12 mouse cellular contexts compared by ENCODE assay signal in genomic region chr13:28544819-28545180, GRCm38 (mm10).
DNase-seq lines count a peak whose midpoint lies in the region; ATAC-seq lines count a peak whose summit lies in the region.
"Had no signal": no experiment of that assay in that cellular context is flagged by ENCODE, and none has a peak within 500 bp of the region (broad histone marks: within the 10 kb centered on the region; RNA-seq: fewer than 3 reads in every experiment).

No protein-coding gene starts in this region.

- no peak overlapping the region; the same call in 1 of the 2 replicates for H3K9ac ChIP-seq in embryonic facial prominence, embryonic 11.5 days (replicated peaks; ENCODE audit: low read length)
- 0 out of 2 replicates have a peak overlapping the region, but pooled peaks have one; percentile 27 for H3K9ac ChIP-seq in embryonic facial prominence, embryonic 13.5 days
- H3K9ac ChIP-seq in hindbrain, embryonic 12.5 days = no peak overlapping the region
- no peak overlapping the region for H3K9ac ChIP-seq in midbrain, embryonic 12.5 days (replicated peaks)
- no peak overlapping the region for H3K9ac ChIP-seq in liver, embryonic 12.5 days

- no peaks in the 10 kb centered on the region for H3K27me3 ChIP-seq in embryonic facial prominence, embryonic 11.5 days (ENCODE audit: control insufficient read depth, insufficient read depth, low read length)
- H3K27me3 ChIP-seq in embryonic facial prominence, embryonic 13.5 days = no peaks in the 10 kb centered on the region
- no peaks in the 10 kb centered on the region for H3K27me3 ChIP-seq in hindbrain, embryonic 12.5 days
- no peaks in the 10 kb centered on the region; the same call in 1 of the 2 replicates for H3K27me3 ChIP-seq in midbrain, embryonic 12.5 days
- no peaks in the 10 kb centered on the region for H3K27me3 ChIP-seq in heart, embryonic 10.5 days (ENCODE audit: insufficient read depth, poor library complexity, severe bottlenecking)
- no peaks in the 10 kb centered on the region for H3K27me3 ChIP-seq in liver, embryonic 12.5 days (replicated peaks)

- no peak overlapping the region for H3K4me3 ChIP-seq in embryonic facial prominence, embryonic 11.5 days (ENCODE audit: low read depth, low read length)
- H3K4me3 ChIP-seq in embryonic facial prominence, embryonic 13.5 days = no peak overlapping the region
- no peak overlapping the region for H3K4me3 ChIP-seq in hindbrain, embryonic 12.5 days
- no peak overlapping the region for H3K4me3 ChIP-seq in midbrain, embryonic 12.5 days
- H3K4me3 ChIP-seq in heart, embryonic 10.5 days = no peak overlapping the region
- no peak overlapping the region for H3K4me3 ChIP-seq in liver, embryonic 12.5 days
- H3K4me3 ChIP-seq: myocyte had no signal

- no peak for ATAC-seq in embryonic facial prominence, embryonic 11.5 days (replicated peaks; ENCODE audit: insufficient number of reproducible peaks, low FRiP score, low TSS enrichment, low read depth)
- ATAC-seq in embryonic facial prominence, embryonic 13.5 days (ENCODE audit: insufficient number of reproducible peaks, insufficient read depth, low FRiP score, low TSS enrichment, low read depth) = no peak
- ATAC-seq in hindbrain, embryonic 12.5 days (ENCODE audit: low FRiP score) = no peak
- ATAC-seq in midbrain, embryonic 12.5 days (ENCODE audit: low FRiP score, low read depth) = no peak
- ATAC-seq in liver, embryonic 12.5 days = no peak

- WGBS in embryonic facial prominence, embryonic 11.5 days = 55% methylated on average over 2 of the region's 2 CpGs
- WGBS in embryonic facial prominence, embryonic 13.5 days = 67% methylated on average over 2 of the region's 2 CpGs
- 67% methylated on average over 2 of the region's 2 CpGs for WGBS in hindbrain, embryonic 12.5 days
- WGBS in midbrain, embryonic 12.5 days = 78% methylated on average over 2 of the region's 2 CpGs
- 75% methylated on average over 2 of the region's 2 CpGs for WGBS in heart, embryonic 10.5 days
- 77% methylated on average over 2 of the region's 2 CpGs for WGBS in liver, embryonic 12.5 days (ENCODE audit: insufficient replicate concordance)

- peaks cover 11% of the 10 kb centered on the region for H3K4me1 ChIP-seq in embryonic facial prominence, embryonic 11.5 days (ENCODE audit: control insufficient read depth, insufficient read depth, low read length)
- H3K4me1 ChIP-seq in embryonic facial prominence, embryonic 13.5 days = peaks cover 16% of the 10 kb centered on the region
- peaks cover 25% of the 10 kb centered on the region for H3K4me1 ChIP-seq in hindbrain, embryonic 12.5 days
- H3K4me1 ChIP-seq in midbrain, embryonic 12.5 days = peaks cover 19% of the 10 kb centered on the region
- H3K4me1 ChIP-seq in heart, embryonic 10.5 days = peaks cover 18% of the 10 kb centered on the region
- H3K4me1 ChIP-seq in liver, embryonic 12.5 days = peaks cover 6% of the 10 kb centered on the region; the same call in 1 of the 2 replicates

- H3K36me3 ChIP-seq in embryonic facial prominence, embryonic 11.5 days (replicated peaks; ENCODE audit: control insufficient read depth, insufficient read depth, low read depth, low read length) = no peaks in the 10 kb centered on the region
- 0 out of 2 replicates have a peak, but pooled peaks cover 5% of the 10 kb centered on the region for H3K36me3 ChIP-seq in embryonic facial prominence, embryonic 13.5 days
- H3K36me3 ChIP-seq in hindbrain, embryonic 12.5 days = no peaks in the 10 kb centered on the region
- H3K36me3 ChIP-seq in midbrain, embryonic 12.5 days = 0 out of 2 replicates have a peak, but pooled peaks cover 10% of the 10 kb centered on the region
- H3K36me3 ChIP-seq in heart, embryonic 10.5 days = no peaks in the 10 kb centered on the region
- H3K36me3 ChIP-seq in liver, embryonic 12.5 days = no peaks in the 10 kb centered on the region

- H3K4me2 ChIP-seq in embryonic facial prominence, embryonic 11.5 days (ENCODE audit: low read depth, low read length) = no peak overlapping the region; the same call in 1 of the 2 replicates
- peak overlapping the region; percentile 33 for H3K4me2 ChIP-seq in embryonic facial prominence, embryonic 13.5 days
- H3K4me2 ChIP-seq in hindbrain, embryonic 12.5 days (replicated peaks) = peak overlapping the region; percentile 39
- H3K4me2 ChIP-seq in midbrain, embryonic 12.5 days (replicated peaks) = peak overlapping the region; percentile 38
- H3K4me2 ChIP-seq in liver, embryonic 12.5 days = no peak overlapping the region

- no peaks in the 10 kb centered on the region for H3K9me3 ChIP-seq in embryonic facial prominence, embryonic 11.5 days (replicated peaks; ENCODE audit: control insufficient read depth, low read length)
- no peaks in the 10 kb centered on the region for H3K9me3 ChIP-seq in embryonic facial prominence, embryonic 13.5 days
- H3K9me3 ChIP-seq in hindbrain, embryonic 12.5 days (replicated peaks) = no peaks in the 10 kb centered on the region
- no peaks in the 10 kb centered on the region for H3K9me3 ChIP-seq in midbrain, embryonic 12.5 days
- no peaks in the 10 kb centered on the region for H3K9me3 ChIP-seq in heart, embryonic 10.5 days
- H3K9me3 ChIP-seq in liver, embryonic 12.5 days (replicated peaks) = no peaks in the 10 kb centered on the region

- peak overlapping the region; percentile 60 for H3K27ac ChIP-seq in embryonic facial prominence, embryonic 11.5 days (replicated peaks; ENCODE audit: low read depth, low read length)
- peak overlapping the region; percentile 69; the same call in 1 of the 2 replicates for H3K27ac ChIP-seq in embryonic facial prominence, embryonic 13.5 days
- peak overlapping the region; percentile 81 for H3K27ac ChIP-seq in hindbrain, embryonic 12.5 days
- H3K27ac ChIP-seq in midbrain, embryonic 12.5 days (replicated peaks) = peak overlapping the region; percentile 76
- no peak overlapping the region for H3K27ac ChIP-seq in heart, embryonic 10.5 days
- no peak overlapping the region for H3K27ac ChIP-seq in liver, embryonic 12.5 days

- DNase-seq in embryonic facial prominence, embryonic 11.5 days (ENCODE audit: low spot score) = no peak
- DNase-seq in heart, embryonic 10.5 days (ENCODE audit: low spot score) = no peak
- DNase-seq in cerebellum, adult 11 months = no peak
- DNase-seq: cerebellum, adult 8-10 months; gastrocnemius, postnatal 36 days; lung, adult 2 months; thymus, postnatal 25 days had no signal

Comparison
In these comparisons a context has a peak if more than half of its experiments do, and no peak if none do; other contexts are left out.
1. H3K4me2 ChIP-seq: peak in embryonic facial prominence, embryonic 13.5 days (single experiment), hindbrain, embryonic 12.5 days (single experiment) and midbrain, embryonic 12.5 days (single experiment); none in embryonic facial prominence, embryonic 11.5 days (single experiment) and liver, embryonic 12.5 days (single experiment).
2. H3K27ac ChIP-seq: peak in embryonic facial prominence, embryonic 11.5 days (single experiment), embryonic facial prominence, embryonic 13.5 days (single experiment), hindbrain, embryonic 12.5 days (single experiment) and midbrain, embryonic 12.5 days (single experiment); none in heart, embryonic 10.5 days (single experiment) and liver, embryonic 12.5 days (single experiment).